Mouse (Mus musculus): ENCODE measurements at regions not wholly inside any gene's neighbourhood (a gene's known extent, or its start where the extent isn't known, plus 50 kb on each side); places are given as distances from the start of the nearest gene placed in this dataset.

DNA sequence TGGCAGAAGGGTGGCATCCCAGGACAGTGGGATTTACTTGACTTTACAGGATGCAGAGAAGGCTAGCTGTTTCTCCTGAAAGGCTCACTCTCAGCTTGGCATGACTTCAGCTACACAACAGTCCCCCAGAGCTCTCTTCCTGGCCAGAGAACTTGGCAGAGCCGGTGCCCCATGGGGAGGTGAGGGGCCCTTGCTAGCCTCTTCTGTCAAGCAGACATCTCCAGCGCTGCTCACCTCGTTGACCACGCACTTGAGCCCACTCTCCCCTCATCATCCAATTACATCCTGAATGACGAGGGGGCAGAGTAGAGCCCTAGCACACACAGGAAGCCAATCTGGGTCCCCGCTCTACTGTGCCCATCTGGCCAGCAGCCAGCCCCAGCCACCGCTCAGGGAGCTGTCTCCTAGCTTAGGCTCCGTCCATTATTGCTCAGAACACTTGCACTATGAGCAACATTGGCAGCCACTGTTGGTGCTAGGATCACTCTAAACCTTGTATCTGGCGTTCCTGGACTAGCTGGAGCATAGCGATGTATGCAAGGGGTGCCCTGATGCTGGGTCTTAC lies 201.7 kb upstream of the A230072I06Rik start:
- no peak for DNase-seq

DNA sequence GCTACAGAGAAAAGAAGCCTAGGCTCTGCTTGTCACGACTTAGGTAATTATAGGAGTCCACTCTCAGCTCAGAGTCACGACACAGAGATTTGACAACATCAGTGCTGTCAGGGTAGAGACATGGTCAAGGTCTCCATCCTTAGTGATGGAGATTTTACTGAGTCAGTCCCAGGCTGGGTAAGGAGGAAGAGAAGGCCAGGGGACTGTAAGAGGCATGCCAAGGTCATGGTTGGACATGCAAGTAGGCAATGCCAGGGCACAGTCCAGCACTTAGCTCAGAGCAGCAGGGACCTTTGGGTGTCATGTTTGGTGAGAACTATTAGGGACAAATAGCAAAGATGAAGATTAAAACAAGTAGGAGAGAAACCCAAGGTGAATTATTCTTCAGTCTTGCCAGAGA lies 200.7 kb upstream of the A230072I06Rik start:
- DNase-seq: no peak

DNA sequence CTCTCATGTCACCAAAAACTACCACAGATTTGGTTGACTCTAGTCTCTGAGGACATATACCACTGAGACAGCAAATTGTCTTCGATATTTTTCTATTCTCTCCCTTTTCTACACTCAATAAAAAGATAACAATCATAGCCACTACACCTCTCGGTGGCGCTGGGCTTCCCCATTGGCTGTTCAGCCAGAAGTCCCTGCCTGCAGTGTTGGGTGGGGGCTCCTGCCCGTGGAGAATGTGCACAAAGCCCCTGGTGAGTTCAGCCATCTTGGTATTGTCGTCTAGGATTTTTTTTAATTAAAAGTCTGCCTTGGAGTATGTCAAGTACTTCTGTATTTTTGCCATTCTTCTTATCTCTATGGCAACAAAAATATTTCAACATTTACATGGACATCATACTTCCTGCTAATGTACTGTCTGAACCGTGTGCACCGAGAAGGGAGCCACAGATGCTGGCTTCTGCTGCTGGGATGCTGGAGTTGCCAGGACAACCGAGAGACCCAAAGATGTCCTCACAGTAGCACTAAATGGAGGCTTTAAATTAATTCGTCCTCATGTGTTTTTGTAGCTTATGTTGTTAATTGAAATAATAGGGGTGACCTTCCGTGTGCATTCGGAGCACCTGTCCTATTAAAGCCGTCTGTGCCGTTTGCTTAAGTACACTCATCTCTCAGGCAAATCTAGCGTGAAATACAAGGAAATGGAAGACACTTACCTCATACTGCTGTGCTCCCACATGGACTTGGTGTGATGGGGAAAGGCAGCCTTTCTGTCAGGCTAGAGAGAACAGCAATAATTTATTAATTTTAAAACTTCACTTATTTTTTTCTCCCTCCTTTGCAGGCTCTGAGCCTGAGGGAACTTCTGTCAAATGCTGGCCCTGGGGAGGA lies 199.7 kb upstream of the A230072I06Rik start:
- no peak for DNase-seq

DNA sequence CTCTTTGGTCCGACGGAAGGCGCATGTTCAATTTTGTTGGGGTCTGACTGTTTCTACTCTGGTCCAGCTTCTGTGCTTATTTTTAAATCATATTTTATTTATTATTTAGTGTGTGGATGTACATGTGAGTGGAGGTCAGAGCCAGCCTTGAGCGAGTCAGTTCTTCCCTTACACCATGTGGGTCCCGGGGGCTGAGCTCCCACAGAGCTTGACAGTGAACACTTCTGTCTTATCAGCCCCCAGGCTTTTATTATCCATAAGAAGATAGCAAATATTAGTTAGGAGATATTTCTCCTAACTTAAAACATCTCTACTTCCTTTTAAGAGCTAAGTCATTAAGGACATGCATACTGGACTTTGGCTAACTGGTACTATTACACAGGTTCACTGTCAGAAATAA lies 197.1 kb upstream of the A230072I06Rik start:
- DNase-seq: no peak

DNA sequence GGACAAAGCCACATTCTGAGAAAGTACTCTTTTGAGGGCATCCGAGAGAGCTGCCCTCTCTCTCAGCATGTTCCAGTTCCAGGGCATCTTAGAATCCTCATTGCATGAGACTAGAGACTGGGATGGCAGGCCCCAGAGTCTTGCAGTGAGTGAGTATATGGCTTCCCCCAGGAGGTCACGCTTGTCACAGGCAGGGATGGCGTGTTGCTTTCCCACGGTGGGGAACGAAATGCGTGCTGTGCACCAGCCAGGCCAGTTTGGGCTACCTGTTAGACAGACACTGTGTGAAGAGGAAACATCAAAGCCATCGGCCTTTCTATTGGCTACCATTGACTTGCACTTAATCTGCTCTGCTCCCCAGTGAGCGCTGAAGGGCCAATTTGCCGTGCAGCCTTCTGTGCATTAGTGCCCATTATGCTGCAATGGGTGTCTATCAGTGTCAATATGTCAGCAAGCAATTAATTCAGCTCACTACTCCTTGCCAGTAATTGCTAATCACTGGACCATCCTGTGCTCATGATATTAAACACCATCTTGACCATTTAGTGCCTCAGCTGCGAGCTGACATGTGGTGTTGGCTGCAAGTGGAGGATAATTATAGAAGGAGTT lies 191.3 kb upstream of the A230072I06Rik start:
- DNase-seq: no peak

DNA sequence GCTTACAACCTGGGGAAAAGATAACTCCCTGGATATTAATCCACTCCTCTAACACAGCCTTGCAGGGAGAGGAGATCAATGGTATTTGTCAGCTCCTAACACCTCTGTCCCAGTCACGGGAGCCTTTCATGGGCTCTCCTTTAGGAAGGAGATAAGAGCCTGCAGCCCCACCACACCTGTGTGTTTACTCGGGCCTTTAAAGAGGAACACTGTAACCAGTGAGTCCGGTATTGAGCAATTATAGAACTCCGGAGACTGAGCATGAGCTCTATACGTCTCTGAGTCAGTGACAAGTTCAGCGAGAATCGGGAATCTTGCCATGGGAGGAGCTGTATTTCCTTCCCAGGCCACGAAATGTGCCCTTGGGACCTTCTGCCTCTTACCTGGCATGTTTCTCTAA lies 178.5 kb upstream of the A230072I06Rik start:
- DNase-seq: no peak

DNA sequence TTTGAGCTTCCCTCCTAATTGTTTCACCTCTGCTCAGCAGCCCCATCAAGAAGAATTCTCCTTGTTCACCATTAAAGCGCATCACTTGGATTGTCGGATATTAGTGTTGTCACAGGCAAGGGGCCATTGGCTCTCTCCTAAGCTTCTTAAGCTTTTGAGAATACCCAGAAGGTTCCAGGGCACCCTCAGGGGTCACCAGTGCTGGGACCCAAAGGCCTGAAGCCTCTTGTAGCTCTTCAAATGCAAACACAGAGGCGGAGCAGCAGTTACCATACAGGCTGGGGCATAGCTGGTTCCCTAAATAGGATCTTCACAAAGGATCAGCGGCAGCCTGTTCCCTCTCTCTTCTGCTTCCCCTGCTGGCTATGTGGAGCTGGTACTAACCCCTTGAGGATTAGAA lies 175.3 kb upstream of the A230072I06Rik start:
- DNase-seq: no peak

DNA sequence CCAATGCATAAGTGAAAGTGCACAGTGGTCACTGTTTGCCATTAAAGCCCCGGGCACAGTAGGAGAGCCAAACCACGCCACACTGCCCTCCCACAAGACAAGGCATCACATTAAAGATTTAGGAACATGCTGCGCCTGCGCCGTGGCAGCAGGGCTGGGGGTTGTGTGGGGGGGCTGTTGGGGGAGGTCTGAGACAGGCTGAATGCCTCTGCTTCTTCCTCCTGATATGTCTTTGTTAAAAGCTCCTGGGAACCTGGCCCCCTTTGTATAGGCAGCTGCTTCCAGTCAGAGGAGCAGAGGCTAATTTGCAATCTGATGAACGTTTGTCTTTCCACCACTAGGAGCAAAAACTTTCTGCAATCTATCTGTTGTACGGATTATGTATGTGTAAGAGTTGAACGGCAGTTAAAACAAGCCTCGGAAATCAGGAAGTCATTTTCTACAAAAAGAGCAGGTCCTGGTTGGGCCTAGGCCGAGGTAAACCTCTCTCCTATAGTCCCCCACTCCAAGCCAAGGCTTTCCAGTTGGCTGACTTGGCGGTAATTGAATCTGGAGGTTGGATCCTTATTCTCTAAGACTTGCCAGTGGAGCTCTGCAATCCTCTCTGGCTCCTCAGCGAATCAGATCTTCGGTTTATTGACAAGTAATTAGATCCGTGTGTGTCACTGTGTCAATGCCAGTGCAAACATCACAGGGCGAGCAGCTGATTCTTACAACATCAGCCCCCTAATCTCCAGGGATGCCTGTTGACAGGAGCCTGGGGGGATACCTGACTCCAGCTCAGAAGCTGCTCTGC lies 173.3 kb upstream of the A230072I06Rik start:
- DNase-seq: no peak

DNA sequence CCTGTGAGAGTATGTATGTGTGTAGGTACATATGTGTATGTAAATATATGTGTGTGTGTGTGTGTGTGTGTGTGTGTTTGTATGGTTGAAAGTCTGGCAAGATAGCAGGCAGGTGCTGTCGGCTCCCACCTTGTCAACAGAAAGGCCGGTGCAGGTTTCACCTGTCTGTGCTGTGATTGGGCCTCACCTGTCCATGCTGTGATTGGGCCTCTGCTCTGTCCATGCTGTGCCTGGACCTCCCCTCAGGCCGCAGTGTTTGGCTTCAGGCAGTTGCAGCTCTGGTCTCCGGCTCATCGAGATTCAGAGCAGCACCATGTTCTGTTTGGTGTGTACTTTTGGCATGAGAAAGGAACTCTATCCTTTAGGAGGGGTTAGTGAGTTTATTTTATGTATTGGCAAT lies 170.0 kb upstream of the A230072I06Rik start:
- no peak for DNase-seq

DNA sequence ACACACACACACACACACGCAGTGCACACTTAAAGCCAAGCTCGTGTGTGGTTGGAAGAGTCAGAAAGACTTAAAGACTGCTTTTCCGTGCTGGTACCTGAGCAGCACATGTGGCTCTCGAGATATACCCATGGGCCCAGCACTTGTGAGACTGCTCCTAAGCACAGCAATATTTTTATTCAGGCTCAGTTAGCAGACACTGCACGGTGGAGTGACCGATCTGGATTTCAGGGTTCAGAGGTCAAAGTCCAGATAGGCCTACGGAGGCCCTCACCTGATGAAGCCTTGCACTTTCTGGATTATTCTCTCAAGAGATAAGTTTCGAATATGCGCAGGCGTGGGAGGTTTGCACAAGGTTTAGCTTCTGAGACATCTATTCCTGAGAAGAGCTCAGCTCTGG lies 167.0 kb upstream of the A230072I06Rik start:
- no peak for DNase-seq

DNA sequence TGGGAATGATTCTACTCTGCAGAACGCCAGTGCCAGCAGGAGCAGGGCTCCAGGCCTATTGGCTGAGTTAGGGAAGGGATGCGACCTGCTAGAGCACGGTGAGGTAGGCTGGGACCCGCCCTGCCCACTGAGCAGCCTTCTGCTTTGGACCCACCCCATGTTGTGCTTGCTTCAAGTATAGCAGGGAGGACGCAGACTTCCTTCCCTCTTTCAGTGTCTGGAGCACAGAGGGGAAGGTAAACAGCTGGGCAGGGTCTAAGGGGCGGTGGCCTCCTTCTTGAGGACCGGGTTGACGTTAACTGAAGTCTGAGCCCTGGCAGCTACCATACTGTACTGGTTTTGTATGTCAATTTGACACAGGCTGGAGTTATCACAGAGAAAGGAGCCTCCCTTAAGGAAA lies 165.6 kb upstream of the A230072I06Rik start:
- no peak for DNase-seq

DNA sequence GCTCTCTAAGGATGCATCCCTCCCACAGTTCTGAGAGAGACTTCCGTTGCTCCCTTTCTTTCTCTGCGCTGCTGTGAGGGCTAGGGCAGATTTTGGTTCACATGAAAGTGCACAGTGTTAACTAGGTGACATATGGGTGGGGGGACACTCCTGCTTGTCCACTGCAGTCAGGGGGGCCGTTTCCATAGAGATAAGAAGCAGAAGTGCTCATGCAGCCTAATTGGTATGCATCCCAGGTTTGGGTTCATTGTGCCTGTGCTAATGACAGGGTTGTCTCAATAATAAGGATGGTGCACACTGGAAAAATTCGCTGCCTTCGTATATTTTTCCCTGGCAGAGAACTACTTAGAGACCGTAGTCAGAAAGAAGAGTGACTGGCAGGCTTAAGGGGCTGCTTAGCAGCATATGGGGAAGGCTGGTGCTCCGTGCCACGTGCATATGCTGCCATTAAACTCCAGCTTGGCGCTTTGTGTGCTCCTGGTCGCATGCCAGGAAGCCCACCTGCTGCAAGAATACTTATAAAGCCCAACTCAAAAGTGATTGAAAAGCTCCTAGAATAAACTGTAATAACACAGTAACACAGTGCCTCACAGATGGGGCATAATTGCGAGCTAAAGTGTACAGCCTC lies 152.1 kb upstream of the A230072I06Rik start:
- no peak for DNase-seq

DNA sequence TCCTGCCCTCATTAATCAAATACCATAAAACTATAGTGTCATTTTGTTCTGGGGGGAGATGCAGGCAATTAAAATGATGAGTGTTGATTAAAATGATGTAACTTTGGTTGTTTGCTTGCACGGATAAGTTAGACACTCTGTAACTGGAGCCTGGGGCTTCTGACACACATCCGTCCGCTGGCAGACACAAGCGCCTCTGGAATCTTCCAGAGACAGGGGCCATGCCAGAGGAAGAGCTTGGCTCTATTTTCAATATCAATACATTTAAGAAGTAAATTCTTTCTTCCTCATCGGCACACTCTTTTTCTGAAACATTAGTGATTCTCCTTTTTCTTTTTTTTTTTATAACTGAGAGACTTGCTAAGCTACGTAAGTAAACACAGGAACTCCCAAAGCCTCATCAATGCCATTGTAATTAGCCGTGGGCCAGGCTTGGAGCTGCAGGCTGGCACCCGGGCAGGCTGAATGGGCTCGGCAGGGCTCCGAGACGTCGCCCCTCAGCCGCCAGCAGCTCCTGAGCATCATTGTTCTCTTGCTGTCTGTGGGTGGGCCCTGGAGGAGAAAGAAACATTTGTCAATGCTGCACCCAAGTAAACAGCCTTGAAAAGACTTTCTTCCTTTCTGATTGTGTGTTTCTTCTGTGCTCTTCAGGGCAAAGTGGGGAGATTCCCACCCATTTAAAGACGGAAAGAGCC lies 151.4 kb upstream of the A230072I06Rik start:
- no peak for DNase-seq

DNA sequence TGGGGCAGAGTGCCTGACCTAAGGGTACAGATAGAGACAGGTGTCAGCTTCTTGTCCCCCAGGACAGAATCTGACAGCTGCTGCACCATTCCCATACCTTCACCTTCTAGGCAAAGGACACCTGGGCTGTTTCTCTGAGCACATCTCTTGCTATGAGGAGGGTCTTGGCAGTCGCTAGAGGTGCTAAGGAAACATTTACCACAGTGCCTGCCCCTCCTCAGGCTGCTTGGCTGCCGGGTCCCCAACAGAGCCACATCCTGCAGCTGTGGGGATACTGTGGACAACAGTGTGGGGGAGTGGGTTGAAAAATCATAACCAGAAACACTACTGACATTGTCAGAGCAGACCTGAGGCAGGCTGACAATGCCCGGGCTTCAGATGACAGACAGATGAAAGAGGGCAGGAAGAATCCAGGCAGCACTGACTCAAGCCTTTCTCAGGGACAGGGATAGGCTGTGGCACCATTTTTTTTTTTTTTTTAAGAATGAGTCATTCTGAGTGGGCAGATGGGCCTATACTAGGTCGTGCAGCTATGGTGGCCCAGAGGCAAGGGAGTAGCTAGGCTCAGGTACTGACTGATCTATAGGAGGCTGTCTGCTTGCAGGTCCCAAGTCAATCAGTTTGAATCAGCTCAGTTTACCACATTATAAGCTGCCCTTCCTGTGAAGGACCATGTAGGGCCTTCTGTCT lies 150.7 kb upstream of the A230072I06Rik start:
- DNase-seq: no peak

DNA sequence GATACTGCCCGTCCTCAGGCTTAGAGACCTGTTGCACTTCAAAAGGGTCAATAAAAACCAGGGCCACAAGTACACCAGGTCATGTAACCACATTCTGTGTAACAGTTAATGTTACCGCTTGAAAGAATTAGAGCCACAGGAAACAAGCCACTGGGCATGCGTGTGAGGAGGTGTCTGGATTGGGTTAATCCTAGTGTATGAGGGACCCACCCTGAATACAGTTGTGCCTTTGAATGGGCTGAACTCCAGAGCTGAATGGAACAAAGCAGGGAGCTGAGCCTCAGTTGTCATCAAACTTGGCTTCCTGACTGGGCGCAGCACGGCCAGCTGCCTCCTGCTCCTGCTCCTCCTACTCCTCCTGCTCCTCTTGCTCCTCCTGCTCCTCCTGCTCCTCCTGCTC lies 148.0 kb upstream of the A230072I06Rik start:
- DNase-seq: no peak

DNA sequence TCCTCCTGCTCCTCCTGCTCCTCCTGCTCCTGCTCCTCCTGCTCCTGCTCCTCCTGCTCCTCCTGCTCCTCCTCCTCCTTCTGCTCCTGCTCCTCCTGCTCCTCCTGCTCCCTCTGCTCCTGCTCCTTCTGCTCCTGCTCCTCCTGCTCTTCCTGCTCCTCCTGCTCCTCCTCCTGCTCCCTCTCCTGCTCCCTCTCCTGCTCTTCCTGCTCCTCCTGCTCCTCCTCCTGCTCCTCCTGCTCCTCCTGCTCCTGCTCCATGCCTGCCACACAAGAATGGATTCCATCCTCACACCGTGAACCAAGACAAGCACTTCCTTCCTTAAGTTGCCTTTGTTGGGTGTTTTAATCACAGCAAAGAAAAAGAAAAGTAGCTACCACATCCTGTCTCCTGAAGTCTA lies 144.4 kb upstream of the A230072I06Rik start:
- DNase-seq: no peak

DNA sequence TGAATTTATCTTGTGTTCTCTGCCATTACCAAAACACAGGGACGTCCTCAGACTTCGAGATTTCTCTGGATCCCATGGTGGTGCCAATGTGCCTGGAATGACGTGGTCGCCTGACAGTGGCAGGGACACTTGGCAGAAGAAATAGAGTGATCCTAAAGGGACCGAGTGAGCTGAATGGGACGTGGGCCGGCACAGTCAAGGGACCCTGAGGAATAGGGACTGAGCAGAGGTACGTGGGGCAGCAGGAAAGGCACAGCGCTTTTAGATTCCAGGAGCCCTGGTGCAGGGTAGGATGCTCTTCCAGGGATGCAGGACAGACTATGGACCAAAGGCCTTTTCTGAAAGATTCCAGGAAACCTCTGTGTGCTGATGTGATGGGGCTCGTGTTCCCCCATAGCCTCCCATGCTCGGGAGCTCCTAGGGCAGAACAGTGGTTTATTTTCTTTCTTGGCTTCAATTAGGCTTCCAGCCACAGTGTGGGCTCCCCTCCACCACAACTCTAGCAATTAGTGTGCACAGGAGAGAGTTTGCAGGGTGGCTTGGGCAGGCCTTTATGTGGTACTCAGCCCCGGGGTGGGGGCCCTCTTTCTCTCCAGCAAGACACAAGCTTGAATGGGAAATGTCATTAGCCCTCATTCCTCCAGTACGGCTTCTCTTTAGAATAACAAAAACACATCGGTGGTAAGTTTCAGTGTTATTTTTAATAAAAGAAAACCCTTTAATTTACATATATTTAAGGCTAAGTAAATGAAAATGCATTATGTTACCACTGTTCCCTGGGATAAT lies 143.0 kb upstream of the A230072I06Rik start:
- no peak for DNase-seq

DNA sequence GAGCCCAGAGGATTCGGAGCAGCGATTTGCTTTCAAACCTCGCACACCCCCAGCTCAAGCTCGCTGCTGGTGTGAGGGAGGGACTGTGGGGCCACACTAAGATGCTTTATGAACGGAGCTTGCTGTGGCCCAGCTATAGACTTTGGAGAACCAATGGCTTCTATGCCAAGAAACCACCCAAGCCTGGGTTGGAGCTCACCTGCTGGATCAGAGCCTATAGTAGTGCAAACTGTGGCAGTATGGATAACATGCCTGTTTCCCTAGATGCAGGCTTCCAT lies 142.5 kb upstream of the A230072I06Rik start:
- DNase-seq: no peak

DNA sequence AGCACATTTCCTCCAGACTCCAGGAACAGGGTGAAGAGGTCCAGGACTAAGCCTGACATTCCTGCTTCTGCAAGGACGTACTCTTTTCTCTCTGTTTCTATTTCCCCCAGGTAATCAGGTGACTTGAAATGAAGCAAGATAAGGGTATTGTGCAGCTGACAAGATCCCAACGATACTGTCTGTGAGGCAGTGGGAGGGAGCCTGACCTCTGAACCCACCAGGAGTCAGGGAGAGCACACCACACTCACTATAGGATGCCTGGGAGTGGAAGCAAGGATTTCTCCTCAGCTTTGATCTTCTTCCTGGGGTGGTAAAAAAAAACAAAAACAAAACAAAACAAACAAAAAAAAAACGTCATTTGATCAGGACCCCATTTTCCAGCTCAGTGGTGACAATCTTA lies 141.1 kb upstream of the A230072I06Rik start:
- no peak for DNase-seq

DNA sequence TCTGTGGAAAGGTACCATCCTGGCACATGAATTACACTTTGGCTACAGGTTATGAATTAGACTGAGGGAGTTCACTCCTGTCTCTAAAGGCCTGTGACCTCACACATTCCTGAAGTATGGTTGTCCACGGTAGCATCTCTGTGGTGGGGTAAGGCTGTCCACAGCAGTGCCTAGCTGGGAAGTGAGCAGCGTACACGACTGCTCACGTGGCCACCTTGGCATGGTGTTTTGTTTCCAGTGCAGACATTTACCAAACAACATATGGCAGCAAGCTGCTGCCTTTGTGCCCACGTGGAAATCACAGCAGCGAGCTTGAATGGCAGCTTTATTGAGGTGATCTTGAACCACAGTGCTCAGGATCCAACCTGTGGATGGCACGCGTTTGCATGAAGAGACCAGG lies 140.7 kb upstream of the A230072I06Rik start:
- no peak for DNase-seq

DNA sequence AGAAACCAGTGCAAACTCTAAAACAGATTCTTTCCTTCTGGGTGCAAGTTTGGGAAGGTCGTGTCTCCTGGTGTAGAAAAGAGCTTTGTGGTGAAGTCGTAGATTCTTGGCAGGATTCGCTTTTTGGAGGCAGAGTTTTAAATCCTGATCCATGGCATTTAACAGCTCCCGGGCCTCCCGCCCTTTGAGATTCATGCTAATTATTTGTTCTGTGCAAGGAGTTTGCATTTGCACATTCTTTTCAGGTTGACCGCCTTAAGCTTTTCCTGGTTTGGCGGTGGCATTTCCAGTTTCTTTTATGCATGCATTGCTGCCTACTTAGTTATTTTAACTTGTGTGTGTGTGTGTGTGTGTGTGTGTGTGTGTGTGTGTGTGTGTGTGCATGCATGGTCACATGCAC lies 126.9 kb upstream of the A230072I06Rik start:
- peak; percentile 8 to 19 for DNase-seq

All from kidney, postnatal 36 days (tissue).